Mouse (Mus musculus): Measurements from ENCODE around the gene Ddx54.

Ddx54 gene

DNA sequence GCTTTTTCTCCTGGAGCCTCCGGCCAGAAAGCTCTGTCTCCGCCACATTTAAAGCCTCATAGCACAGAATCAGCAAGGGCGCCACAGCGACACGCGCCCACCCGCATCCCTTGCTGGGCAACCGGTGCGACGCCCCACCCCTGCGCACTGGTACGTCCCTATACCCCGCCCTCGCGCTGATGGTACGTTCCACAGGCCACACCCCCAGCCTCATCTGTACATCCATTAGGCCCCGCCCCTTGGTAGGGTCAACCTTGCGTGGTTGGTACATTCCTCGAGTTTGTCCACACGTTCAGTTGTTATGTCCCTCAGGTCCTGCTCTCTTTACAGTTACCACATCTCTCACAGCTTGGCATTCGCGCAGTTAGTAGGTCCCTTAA is at the start of gene Ddx54, which contains the start of gene Rita1:
TSS of gene Ddx54 (plus strand) at position 298 of the 380 bp plus-strand sequence.
TSS of gene Rita1 (minus strand) at position 148 of the 380 bp plus-strand sequence.
- DNase-seq (ENCODE audit: low spot score): peak; percentile 99

DNA sequence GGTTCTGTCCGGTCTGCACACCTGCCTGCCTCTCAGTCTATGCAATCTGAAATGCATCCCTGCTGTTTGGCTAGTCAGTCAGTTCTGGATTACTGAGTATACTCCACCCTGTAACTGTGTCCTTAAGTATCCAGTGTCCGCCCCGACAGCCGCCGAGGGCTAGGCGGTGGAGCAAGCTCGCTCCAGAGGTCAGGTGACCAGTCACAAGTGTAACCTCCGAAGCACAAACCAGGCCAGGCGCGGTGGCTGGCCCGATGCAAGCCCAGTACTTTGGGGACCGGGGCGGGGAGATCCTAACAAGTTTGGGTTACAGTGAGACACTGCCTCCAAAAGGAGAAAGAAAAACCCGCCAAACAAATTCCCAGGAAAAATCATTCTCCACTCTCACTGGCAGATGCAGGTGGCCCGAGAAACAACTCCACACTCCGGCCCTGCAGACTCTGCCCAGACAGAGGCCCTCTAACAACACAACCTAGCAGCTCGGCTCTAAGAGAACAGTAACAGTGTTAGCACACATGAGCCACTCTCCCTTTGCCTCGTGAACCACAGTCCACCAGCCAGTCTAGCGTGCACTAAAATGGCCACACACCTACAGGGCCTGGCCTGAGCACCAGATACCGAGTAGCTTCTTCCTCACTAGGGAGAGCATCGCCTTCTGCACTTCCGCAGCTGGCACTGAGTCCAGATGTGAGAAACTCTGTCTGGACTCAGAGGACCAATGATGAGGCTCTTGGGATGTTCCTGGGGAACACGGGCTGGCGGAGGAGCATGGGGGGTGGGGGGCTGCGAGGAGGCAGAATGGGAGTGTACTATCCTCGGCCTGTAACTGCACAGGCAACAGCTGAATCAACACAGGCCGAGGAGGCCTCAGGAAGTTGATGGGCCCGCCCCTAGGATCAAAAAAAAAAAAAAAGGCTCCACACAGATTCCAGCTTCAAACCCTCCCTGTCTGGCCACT is 49.3 kb upstream of the Ddx54 start:
- no peak for DNase-seq (ENCODE audit: low spot score)

DNA sequence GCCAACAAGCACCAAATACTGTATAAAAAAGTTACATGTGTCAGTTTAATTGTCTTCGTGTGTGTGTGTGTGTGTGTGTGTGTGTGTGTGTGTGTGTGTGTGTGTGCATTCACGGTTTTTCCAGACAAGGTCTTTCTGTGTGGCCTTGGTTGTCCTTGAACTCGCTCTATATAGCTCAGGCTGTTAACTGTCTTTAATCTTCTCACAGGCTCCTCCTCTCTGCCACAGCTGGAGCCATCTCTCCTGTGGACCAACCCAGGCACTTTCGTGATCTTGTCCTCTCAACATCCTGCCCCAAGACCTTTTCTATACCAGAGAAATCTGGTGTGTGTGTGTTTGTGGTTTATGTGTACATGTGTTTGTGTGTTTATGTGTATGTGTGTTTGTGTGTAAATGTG is 48.6 kb upstream of the Ddx54 start:
- DNase-seq (ENCODE audit: low spot score): no peak

DNA sequence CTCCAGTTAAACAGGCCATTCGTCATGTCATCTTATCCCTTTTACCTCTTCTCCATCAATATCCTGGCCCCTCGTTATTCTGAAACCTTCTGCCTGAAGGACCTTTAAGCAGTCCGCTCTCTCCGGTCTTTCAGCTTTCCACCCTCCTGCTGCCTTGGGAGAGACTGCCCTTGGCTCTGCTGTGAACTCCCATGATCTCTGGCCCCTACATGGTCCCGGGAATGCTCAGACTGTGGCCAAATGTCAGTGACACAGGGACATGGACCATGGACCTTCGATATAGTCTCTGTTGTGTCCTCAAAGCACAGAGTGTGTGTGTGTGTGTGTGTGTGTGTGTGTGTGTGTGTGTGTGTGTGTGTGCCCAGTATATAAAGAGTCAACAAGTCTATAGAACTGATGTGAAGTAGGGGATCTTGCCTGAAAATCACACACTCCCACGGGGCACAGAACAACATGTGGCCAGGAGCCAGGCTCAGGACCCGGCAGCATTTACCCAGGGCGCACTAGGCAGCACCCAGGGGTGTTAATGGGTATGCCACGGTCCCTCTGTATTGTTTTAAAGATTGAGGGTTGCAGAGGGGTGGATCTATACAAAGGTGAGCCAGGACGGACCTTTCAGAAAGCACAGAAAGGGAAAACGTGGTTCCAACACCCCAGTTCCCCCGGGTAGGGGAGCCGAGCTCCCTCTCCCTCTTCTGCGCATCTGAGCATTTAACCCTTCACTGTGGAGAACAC is 47.2 kb upstream of the Ddx54 start:
- DNase-seq (ENCODE audit: low spot score): no peak

DNA sequence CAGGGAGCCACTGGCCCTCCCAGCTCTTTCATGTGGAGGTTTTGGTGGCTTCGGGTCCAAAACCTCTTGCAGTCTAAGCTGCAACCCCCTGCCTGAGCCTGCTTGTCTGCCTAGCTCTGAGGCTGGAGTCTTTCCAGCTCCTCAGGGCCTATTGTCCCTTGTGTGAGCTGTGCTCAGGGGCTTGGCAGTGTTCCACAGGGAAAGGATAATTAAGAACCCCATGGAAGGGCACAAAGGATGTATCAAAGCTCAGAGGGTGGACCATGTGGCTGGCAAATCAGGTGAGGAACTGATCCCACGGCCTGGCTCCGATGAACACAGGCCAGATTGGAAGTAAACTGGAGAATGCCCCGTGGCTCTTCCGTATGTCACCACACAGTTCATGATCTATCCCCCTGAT is 46.4 kb upstream of the Ddx54 start:
- no peak for DNase-seq (ENCODE audit: low spot score)

DNA sequence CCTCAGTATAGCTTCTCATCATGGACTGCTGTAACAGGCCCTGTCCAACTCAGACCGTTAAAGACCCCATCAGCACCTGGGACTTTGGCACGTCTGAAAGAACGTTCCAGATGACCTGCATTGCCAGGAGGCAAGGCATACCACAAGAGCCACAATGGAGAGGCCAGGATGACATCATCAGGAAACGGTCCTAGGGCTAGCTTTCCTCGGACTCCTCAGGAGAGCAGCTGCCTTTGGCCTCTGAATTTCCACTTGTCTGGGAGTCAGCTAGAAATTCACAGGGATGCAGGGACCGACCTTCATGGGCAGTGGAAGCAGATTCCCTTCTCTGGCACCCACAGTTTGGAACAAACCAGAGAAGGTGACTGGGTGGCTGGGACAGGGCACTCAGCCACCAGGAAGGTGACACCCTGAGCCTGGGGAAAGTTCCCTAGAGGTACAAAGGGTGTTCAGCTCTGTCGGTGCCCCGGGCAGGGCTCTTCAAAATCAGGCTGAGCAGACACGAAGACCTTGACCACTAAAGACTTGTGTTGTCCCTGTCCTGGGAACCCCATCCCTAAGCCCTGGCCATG is 45.8 kb upstream of the Ddx54 start:
- DNase-seq (ENCODE audit: low spot score): no peak

DNA sequence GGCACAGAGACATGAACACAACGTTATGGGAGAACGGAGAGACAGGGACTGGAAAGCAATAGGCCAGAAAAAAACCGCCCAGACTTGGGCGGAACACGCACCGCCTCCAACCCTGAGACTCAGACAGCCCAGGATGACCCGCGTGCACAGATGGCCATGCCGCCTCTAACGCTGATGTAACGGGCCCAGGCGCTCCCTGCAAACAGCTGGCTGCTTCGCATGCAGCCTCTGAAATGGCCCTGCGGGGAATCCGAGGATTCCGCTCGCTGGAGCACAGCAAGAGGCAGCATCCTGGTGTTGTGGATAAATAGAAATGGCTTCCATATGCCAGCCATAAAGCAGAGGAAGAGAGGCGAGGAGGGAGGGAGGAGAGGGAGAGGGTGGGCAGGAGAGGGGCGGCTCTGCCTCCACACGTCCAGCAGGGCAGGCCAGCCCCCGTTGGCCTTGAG is 45.3 kb upstream of the Ddx54 start:
- no peak for DNase-seq (ENCODE audit: low spot score)

DNA sequence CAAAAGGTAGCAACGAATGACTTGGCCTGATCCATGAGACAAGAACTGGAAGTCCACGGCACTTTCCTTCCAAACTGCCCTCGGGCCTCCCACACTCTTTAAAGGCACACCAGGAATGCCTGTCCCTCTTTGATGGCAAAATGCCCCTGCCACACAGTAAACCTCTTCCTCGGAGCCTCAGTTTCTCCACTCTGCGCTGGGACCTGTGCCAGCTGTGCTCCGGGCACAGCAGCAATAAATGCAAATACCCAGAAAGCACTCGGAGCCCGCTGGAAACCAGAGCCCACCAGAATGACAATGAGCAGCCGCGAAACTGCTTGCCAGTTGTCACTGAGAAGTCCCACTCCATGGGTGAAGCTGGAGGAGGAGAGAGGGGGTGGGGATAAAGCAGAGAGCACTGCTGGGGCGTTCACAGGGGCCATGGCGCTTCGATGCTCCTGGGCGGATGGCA is 44.8 kb upstream of the Ddx54 start:
- no peak for DNase-seq (ENCODE audit: low spot score)

DNA sequence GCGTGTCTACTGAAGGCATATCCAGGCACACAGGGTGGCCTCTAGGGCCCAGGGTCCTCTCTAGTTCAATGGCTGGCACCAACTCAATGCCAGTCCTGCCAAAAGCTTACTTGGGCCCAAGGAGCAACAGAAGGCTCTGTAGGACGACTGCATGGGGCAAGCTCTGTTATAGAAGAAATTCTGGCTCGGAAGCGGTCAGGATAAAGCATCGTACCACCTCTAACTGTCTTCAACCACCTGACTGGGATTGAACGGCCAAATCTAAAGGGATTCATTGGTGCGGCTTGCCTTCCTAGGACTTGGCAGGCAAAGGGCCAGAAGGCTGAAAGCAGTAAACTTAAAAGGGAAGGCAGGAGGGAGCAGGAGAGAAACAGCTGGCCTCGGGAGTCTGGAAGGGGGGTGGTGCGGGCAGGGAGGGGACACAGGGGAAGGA is 44.2 kb upstream of the Ddx54 start:
- no peak for DNase-seq (ENCODE audit: low spot score)

DNA sequence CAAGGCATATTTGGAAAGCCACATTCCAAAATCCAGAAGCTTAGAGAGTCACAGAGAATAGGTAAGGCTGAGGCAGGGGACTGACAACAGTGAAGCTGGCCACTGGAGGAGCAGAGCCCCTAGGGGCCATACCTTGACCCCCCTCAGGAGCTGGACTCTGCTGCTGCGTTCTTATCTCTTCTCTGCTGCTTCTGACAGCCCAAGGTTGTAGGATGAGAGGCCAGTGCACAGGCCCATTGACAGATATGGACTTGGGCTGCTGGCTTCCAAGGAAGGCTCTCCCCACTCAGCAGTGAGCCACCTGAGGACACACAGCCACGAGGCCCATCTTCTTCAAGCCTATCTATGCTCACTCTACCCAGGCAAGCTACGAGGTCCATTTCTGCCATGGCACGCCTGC is 43.6 kb upstream of the Ddx54 start:
- no peak for DNase-seq (ENCODE audit: low spot score)

DNA sequence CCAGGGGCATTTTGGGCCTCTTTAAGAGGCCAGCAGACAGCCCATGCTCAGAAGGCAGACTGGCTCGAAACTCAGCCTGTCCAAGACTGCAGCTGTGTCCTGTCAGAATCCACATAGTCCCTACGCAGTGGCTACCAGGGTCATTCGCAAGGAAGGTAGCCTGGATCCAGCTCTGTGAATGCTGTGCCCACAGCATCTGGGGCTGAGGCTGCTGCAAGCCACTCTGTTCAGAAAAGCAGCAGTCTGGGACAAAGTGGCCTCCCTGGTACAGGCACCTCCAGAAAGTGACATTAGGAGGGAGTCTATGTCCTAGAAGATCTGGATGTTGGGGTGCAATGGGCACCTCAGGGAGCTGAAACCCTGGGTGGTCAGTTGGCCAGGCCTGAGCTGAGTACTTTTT is 42.7 kb upstream of the Ddx54 start:
- DNase-seq (ENCODE audit: low spot score): no peak

DNA sequence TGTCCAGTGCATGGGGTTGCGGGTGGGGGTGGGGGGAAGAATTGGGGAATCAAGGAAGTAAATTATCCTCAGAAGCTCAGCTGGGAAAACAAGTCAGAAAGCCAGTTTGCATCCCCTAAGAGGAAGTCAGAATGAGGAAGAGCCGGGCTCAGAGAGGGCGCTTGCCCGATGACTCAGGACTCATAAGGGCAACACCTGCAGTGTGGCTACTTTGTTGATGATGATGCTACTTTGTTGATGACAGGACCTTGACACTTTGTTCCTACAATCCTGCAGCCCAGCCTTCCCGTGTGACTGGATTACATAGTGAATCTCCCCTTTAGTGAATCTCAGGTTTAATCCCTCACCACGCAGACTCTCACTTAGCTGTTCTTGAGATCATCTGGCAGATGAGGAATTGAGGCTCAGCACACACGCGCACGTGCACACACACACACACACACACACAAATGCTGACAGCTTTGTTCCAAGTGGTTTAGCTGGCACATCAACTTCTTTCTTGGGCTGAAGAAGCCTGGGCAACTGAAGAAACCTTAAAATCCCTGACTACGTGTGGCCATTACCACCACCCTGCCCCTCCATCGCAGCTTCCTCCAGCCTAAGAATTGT is 42.1 kb upstream of the Ddx54 start:
- DNase-seq (ENCODE audit: low spot score): no peak

DNA sequence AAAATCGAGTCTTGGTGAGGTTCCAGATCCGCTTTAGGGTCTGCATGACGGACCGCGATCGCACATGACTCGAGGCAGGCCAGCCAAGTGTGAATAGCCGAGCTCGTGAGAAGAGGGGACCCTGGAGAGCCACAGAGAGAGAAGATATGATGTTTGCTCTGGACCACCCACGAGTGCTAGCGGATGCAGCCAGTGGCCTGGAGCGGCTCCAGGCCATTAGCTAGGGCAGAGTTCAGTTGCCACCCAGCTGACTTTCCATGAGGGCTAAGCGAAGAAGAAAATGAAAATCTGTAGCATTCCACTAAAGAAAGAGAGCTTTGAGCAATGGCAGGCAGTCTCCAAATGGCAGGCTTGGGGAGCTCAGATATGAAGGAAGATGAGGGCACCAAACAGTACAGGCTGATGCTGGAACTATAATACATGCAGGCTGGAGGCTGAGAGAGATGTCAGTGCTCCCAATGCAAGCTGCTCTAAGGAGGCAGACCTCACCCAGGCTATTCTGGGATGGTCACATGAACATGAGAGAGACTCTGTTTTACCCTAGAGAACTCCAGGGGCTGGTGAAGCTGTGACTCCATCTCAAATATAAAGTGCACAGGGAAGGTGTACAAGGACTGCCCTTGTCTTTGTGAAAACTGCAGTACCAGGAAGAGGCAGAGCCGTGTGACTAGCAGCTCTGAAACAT is 41.3 kb upstream of the Ddx54 start:
- DNase-seq (ENCODE audit: low spot score): no peak

DNA sequence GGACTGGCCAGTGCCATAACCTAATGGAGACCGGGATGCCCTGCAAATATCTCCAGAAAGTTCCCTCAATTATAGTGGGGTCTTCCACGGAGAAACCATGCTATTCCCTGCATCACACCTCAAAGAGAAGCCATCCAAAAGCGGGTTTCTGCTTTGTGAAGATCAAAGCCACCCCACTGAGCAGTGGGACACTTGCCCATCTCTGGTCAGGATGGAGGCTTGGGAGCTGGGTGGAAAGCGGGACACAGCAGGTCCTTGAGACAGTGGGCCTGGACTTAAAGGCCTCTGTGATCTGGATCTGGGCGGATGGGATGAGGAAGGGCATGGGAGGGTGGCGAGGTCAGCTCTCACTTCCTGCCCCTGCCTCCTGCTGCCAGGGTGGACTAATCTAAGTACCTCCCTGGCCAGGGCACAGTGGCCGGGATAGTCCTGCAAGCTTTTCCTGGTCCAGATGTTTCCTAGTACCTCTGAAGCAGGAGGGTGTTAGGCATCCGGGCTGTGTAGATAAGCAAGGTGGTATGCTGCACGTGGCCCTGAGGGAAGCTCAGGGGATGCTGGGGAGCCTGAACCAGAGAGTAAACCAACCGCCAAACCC is 38.0 kb upstream of the Ddx54 start:
- no peak for DNase-seq (ENCODE audit: low spot score)

DNA sequence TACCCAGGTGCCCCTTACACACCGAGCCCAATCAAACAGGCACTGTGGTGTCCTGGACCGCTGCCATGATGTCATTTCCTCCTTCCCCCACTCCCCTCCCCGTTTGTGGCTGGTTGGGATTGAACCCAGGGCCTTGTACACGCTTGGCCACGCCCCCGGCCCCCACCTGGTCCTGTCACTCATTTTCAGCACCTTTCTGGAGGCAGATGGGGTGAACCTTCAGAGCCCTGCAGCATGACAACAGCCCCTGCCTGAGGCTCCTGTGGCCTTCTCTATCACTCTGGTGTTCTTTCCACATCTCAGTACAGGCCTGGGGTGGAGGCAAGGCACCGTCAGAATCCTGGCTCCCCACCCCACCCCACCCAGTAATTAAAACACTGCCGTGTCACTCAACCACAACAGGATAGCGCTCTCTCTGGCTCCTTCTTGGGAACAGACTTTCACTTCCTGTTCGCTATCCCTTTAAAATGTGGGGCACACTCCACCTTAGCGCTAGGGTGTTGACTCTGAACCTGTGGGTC is 35.7 kb upstream of the Ddx54 start:
- no peak for DNase-seq (ENCODE audit: low spot score)

DNA sequence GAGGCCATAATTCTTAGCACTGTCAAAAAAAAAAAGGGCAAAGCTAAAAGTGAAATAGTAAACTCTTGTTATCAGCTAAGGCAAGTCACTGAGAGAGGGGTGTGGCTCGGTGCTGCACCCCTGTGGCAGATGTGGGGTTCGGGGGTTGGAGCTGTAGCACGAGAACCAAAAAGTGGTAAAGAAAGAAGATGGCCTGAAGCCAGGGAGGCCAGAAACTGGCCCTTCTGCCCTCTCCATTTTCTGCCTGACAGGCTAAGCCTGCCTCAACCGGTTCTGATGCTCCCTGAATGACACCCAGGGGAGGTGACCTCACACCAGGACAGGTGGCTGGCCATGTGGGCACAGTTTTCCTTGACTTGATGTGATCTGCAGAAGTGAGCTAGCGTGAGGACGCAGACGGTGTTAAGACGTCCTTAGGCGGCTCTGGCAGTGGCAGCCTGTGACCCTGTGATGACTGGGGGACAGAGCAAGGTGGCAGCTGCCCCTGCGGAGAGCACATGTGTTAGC is 34.6 kb upstream of the Ddx54 start:
- no peak for DNase-seq (ENCODE audit: low spot score)

DNA sequence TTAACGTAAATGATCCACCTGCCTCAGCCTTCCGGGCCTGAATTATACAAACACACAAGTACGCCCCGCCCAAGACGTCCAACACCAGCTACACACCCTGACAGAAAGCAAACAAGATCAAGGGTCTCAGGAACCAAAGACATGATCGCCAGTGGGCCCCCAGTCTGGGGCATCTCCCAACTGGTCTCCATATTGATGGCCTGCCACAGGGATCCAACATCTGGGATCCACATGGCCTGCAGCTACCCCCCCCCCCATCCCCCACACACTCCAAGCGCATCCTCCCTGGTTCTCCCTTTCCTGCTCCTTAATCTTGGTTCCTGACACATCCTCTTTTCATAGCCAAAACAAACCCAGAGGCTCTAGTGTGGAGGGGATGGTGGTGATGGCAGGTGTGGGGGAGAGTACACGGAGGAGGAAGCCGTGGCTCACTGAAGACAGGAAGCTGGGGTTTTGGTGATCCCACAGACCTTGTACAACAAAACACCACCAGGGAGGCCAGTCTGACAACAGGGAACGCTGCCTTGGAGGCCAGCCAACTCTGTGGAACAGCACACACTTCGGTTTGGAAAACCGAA is 33.9 kb upstream of the Ddx54 start:
- no peak for DNase-seq (ENCODE audit: low spot score)

DNA sequence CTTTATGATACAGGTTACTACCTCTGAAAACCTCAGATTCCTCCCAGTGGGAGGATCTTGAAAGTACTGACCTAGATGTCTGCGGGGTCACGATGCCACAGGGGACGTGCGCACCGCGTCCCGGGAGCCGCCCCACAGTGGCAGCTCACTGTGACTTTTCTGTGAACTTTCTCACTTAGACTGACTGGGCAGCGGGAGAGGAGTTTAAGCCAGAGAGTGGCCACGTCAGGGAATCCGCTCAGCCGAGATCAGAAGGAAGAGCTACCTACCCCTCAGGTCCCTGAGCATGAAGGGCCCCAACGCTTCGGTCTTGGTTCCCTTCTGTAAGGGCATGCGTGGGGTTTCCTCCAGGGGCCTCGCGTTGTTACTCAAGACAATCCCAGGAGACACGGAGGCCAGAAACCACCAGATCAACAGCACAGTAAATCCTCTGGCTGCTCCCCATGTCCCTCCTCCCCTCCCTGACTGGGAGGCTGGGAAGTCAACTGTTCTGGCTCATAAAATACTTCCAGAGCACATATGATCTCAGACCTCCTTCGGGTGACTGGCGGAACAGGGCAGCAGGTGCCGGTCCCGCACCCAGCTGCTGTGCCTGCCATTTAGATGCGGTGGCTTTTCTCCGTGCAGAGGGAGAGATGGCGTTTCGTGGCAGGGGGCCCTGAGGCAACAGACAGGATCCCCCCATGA is 33.2 kb upstream of the Ddx54 start:
- no peak for DNase-seq (ENCODE audit: low spot score)

DNA sequence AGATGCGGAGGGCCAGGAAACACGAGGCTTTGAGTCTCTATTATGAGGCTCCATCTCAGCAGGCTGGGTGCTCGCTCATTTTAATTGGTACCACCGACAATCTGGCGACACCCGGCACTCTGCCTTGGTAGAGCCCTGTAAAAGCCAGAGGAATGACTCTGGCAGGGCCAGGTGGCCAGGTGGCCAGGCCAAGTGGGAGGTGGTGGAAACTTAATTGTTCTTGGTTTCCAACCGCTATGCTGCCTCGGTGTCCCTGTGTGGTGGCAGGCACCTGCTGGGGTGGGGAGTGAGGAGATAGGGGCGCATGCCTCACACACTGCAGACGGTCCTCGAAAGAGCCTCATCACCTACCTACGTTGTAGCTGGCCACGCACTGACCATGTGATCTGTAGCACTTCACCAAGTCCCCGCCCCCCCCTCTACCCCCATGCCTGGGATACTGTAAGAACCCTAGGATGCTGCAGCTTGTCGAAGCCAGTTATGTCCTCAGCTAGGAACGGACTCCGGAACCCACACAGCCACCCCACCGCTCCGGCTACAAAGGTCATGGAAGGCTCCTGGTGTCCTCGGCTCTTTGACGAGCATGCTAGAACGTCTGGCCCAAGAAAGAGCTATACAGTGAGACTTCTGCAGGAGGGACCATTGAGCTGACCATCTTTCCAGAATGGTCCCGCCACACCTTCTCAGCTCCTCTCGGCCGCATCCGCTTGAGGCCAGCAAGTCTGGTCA is 32.5 kb upstream of the Ddx54 start:
- DNase-seq (ENCODE audit: low spot score): no peak
